Mouse (Mus musculus): ENCODE results near the gene Scg3. TPM values are rescaled to one million over a fixed set of nuclear protein-coding genes. Genes with fewer than 3 reads are reported as not detected.
"Not testable (repeated sequence)": the region's sequence is repeated elsewhere in the genome, so short reads cannot be mapped to it uniquely, and the experiment has no call there.

The Scg3 gene
- polyA plus RNA-seq, 1 experiment from 2014 or later, result 0.07 TPM

DNA sequence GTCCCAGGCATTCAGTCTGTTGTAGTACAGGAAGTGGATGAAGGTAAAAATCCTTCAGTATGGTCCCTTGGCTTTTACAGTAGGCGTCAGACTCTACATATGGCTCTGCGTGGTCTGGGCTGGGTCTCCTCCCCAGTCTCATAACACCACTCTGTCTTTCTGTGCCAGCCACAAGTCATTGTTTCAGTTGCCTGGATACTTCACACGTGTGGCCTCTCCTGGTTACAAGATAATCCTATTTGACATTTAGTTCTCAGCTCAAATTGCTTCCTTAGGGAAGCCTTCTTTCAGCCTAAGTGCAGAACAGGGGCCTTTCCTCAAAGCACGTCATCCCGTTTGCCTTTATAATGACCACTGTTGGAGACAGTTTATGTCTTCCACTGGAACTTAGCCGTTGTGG lies 11.1 kb downstream of the Scg3 start:
- H3K9me3 ChIP-seq (replicated peaks; ENCODE audit: control insufficient read depth, low read length), result no peaks in the 10 kb centered on the region
- ATAC-seq (ENCODE audit: low read depth), result no peak
- no peak overlapping the region for H3K4me2 ChIP-seq (ENCODE audit: low read depth, low read length)
- no peak overlapping the region for H3K27ac ChIP-seq (ENCODE audit: low read length)
- H3K4me1 ChIP-seq (ENCODE audit: control insufficient read depth, low read depth, low read length), result no peaks in the 10 kb centered on the region
- no peaks in the 10 kb centered on the region for H3K36me3 ChIP-seq (ENCODE audit: control insufficient read depth, insufficient read depth)
- no peak overlapping the region for H3K4me3 ChIP-seq (ENCODE audit: low read depth, low read length)
- H3K9ac ChIP-seq (ENCODE audit: low read depth, low read length), result no peak overlapping the region
- H3K27me3 ChIP-seq (ENCODE audit: control insufficient read depth, insufficient read depth, low read depth, low read length), result no peaks in the 10 kb centered on the region
- 62% methylated on average over 6 of the region's 6 CpGs for WGBS (ENCODE audit: insufficient replicate concordance)

DNA sequence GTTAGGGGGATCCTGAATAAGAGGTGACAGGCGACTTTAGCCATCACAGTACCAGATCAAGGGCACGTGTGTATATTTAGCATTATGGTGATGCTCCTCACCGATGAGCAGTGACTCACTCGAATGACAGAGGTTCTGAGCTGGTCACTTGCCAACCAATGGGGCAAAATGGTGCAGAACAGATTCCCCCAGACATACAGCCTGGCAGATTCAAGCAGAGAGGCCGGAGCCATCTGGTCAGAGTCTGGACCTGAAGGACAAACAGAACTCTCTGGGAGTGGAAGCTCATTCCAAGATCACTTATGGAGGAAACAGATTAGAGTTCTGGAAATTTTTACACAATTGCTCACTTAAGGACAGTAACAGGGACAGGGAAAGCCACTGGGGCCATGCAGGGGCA lies 17.2 kb downstream of the Scg3 start:
- Histone ChIP-seq H3K36me3 (ENCODE audit: control insufficient read depth, insufficient read depth) (no peaks in the 10 kb centered on the region), H3K27me3 (ENCODE audit: control insufficient read depth, insufficient read depth, low read depth, low read length) (no peaks in the 10 kb centered on the region), H3K27ac (ENCODE audit: low read length) (no peak overlapping the region), H3K4me2 (ENCODE audit: low read depth, low read length) (no peak overlapping the region), H3K4me1 (ENCODE audit: control insufficient read depth, low read depth, low read length) (no peaks in the 10 kb centered on the region), H3K9me3 (replicated peaks; ENCODE audit: control insufficient read depth, low read length) (no peaks in the 10 kb centered on the region), H3K4me3 (ENCODE audit: low read depth, low read length) (no peak overlapping the region), H3K9ac (ENCODE audit: low read depth, low read length) (no peak overlapping the region)
- WGBS (ENCODE audit: insufficient replicate concordance), result 47% methylated on average over 5 of the region's 5 CpGs
- ATAC-seq (ENCODE audit: low read depth), result no peak

DNA sequence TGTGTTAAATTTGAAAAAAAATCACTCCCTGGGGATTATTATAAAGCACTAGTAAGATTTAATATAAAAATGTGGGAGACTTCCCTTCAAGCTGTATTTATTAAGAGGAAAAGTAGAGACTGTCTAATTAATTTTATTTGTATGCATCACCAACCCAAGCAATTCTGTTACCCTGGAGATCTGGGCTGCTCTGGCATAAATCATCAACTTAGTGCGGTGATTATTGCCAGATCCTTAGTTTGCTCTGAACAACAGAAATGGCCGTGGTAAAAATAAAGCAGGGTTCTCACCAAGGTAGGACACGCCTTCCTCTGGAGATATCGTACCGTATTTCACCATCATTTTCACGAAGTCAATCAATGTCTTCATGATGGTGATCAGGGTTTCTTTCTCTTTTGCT lies 18.5 kb downstream of the Scg3 start:
- ATAC-seq (ENCODE audit: low read depth), result no peak
- WGBS (ENCODE audit: insufficient replicate concordance), result 70% methylated on average over 6 of the region's 6 CpGs
- H3K36me3 ChIP-seq (ENCODE audit: control insufficient read depth, insufficient read depth), result no peaks in the 10 kb centered on the region

DNA sequence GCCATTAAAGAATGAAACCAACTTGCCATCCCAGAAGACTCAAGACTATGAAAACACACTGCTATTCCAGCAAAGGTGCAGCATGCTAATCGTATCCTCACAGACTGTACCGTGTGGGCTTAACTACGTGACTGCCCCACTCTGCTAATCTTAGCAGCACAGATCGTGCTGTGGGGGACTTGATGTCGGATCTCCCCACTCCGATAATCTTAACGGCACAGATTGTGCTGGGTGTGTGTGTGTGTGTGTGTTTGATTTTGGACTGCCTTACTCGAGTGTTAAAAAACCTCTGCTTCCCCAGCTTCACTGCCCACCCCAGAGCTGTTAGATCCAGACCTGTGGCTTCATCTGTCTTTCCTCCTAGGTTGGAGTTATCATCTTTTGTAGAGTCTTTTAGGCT lies 22.9 kb downstream of the Scg3 start:
- no peaks in the 10 kb centered on the region for H3K36me3 ChIP-seq (ENCODE audit: control insufficient read depth, insufficient read depth)
- H3K9me3 ChIP-seq (replicated peaks; ENCODE audit: control insufficient read depth, low read length), result no peaks in the 10 kb centered on the region
- H3K9ac ChIP-seq (ENCODE audit: low read depth, low read length), result no peak overlapping the region
- no peak overlapping the region for H3K4me3 ChIP-seq (ENCODE audit: low read depth, low read length)
- no peak for ATAC-seq (ENCODE audit: low read depth)
- no peak overlapping the region for H3K4me2 ChIP-seq (ENCODE audit: low read depth, low read length)
- no peak overlapping the region for H3K27ac ChIP-seq (ENCODE audit: low read length)
- H3K4me1 ChIP-seq (ENCODE audit: control insufficient read depth, low read depth, low read length), result no peaks in the 10 kb centered on the region
- 58% methylated on average over 8 of the region's 8 CpGs for WGBS (ENCODE audit: insufficient replicate concordance)
- no peaks in the 10 kb centered on the region for H3K27me3 ChIP-seq (ENCODE audit: control insufficient read depth, insufficient read depth, low read depth, low read length)

More for the DNA sequence above, 18.5 kb downstream of the Scg3 start:
- Histone ChIP-seq H3K9me3 (replicated peaks; ENCODE audit: control insufficient read depth, low read length) (no peaks in the 10 kb centered on the region), H3K4me1 (ENCODE audit: control insufficient read depth, low read depth, low read length) (no peaks in the 10 kb centered on the region), H3K27me3 (ENCODE audit: control insufficient read depth, insufficient read depth, low read depth, low read length) (no peaks in the 10 kb centered on the region), H3K9ac (ENCODE audit: low read depth, low read length) (no peak overlapping the region), H3K4me2 (ENCODE audit: low read depth, low read length) (no peak overlapping the region), H3K27ac (ENCODE audit: low read length) (no peak overlapping the region), H3K4me3 (ENCODE audit: low read depth, low read length) (no peak overlapping the region)

DNA sequence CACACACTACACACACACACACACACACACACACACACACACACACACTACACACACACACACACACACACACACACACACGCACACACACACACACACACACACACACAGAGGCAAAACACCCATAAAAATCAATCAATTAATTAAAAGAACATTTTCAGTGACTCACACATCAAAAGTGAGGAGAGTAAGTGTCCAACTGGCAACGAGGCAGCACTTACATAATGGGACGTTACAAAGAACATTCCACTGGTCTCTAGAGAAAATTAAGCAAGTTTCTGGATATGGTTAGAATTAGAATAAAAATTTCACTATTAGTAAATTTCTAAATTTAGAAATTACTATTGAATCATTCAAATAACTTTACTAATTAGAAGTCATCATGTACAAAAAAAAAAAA lies 27.4 kb downstream of the Scg3 start:
- 53% methylated on average over 3 of the region's 3 CpGs for WGBS (ENCODE audit: insufficient replicate concordance)
- not testable (repeated sequence) for ATAC-seq (ENCODE audit: low read depth); H3K27me3 ChIP-seq (ENCODE audit: control insufficient read depth, insufficient read depth, low read depth, low read length); H3K4me3 ChIP-seq (ENCODE audit: low read depth, low read length); H3K27ac ChIP-seq (ENCODE audit: low read length); H3K4me1 ChIP-seq (ENCODE audit: control insufficient read depth, low read depth, low read length); H3K9ac ChIP-seq (ENCODE audit: low read depth, low read length); H3K9me3 ChIP-seq (replicated peaks; ENCODE audit: control insufficient read depth, low read length); H3K36me3 ChIP-seq (ENCODE audit: control insufficient read depth, insufficient read depth); H3K4me2 ChIP-seq (ENCODE audit: low read depth, low read length)

DNA sequence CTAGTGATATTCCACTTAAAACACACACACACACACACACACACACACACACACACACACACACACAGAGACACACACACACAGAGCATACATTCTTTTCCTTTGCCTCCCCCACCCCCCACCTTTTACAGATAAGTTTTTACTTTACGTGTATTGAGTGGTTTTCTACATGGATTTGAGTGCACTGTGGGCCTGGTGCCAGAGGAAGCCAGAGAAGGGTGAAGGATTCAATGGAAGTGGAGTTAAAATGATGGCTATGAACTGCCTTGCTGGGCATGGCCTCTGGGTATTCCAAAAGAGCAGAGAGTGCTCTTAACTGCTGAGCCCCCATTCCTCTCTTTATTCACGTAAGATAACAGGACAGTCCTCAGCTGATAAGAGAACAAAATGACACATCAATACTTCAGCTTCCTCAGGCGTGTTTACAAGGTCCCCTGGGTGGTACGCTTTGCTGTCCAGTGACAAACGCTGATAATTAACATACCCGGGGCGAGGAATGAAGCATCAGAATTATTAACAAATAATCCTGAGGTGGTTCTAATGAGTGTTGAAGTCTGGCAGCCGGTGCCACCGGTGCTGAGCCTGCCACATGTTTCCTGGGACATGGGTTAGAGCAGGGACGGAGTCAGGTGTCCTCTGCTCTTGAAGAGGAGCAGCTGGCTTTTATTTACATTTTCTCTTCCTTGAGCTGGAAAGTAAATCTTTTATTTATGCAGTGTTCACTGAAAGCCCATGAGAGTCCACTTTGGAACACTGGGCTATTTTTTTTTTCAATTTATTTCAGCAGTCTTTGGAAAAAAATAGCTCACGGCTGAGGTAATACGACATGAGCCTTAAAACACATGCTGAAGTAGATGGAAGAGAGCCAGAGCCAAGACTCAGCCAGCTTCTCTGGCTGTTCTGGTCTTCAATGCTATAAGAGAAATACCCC lies 29.6 kb downstream of the Scg3 start:
- Histone ChIP-seq H3K9ac (ENCODE audit: low read depth, low read length) (no peak overlapping the region), H3K9me3 (replicated peaks; ENCODE audit: control insufficient read depth, low read length) (no peaks in the 10 kb centered on the region), H3K4me2 (ENCODE audit: low read depth, low read length) (no peak overlapping the region), H3K27ac (ENCODE audit: low read length) (no peak overlapping the region), H3K27me3 (ENCODE audit: control insufficient read depth, insufficient read depth, low read depth, low read length) (no peaks in the 10 kb centered on the region), H3K36me3 (ENCODE audit: control insufficient read depth, insufficient read depth) (no peaks in the 10 kb centered on the region), H3K4me1 (ENCODE audit: control insufficient read depth, low read depth, low read length) (no peaks in the 10 kb centered on the region), H3K4me3 (ENCODE audit: low read depth, low read length) (no peak overlapping the region)
- ATAC-seq (ENCODE audit: low read depth), result no peak
- 41% methylated on average over 12 of the region's 12 CpGs for WGBS (ENCODE audit: insufficient replicate concordance)

DNA sequence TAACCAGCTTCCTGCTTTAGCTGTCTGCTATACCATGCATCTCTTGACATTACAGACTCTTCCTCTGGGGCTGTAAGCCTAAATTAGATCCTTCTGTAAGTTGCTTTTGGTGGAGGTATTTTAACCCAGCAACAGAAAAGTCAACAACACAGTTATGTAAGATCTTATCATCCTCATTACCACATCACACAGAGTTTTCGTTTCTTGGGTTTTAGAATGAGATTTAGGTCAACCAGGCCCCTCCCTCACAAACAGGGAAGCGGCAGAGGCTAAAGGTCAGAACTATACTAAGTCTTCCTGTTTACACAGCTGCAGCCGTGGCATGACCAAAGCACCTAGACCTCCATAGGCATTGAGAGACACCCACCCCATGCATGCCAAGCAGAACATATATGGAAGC lies 38.5 kb downstream of the Scg3 start:
- Histone ChIP-seq H3K9me3 (replicated peaks; ENCODE audit: control insufficient read depth, low read length) (no peaks in the 10 kb centered on the region), H3K27ac (ENCODE audit: low read length) (no peak overlapping the region), H3K4me1 (ENCODE audit: control insufficient read depth, low read depth, low read length) (no peaks in the 10 kb centered on the region), H3K36me3 (ENCODE audit: control insufficient read depth, insufficient read depth) (no peaks in the 10 kb centered on the region), H3K4me3 (ENCODE audit: low read depth, low read length) (no peak overlapping the region), H3K4me2 (ENCODE audit: low read depth, low read length) (no peak overlapping the region), H3K27me3 (ENCODE audit: control insufficient read depth, insufficient read depth, low read depth, low read length) (no peaks in the 10 kb centered on the region), H3K9ac (ENCODE audit: low read depth, low read length) (no peak overlapping the region)
- WGBS (ENCODE audit: insufficient replicate concordance), result 37% methylated on average over 3 of the region's 3 CpGs
- ATAC-seq (ENCODE audit: low read depth), result peak; percentile 60

DNA sequence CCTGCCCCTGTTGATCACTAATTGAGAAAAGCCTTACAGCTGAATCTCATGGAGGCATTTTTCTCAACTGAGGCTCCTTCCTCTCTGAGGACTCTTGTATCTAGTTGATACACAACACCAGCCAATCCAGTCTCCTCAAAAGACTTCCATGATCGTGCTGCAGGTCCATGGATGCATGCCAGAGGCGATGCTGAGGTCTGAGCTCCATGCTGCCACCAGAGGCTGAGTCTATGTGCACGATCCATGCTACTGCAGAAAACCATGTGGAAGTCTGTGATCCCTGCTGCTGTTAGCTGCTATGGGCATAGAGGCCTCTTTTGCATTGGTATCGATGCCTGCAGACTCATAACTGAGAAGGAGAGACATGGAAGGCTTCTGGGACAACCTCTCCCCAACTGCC lies 49.6 kb downstream of the Scg3 start:
- Histone ChIP-seq H3K9ac (ENCODE audit: low read depth, low read length) (no peak overlapping the region), H3K4me1 (ENCODE audit: control insufficient read depth, low read depth, low read length) (no peaks in the 10 kb centered on the region), H3K9me3 (replicated peaks; ENCODE audit: control insufficient read depth, low read length) (no peaks in the 10 kb centered on the region), H3K27me3 (ENCODE audit: control insufficient read depth, insufficient read depth, low read depth, low read length) (no peaks in the 10 kb centered on the region), H3K36me3 (ENCODE audit: control insufficient read depth, insufficient read depth) (no peaks in the 10 kb centered on the region), H3K4me2 (ENCODE audit: low read depth, low read length) (no peak overlapping the region), H3K27ac (ENCODE audit: low read length) (no peak overlapping the region), H3K4me3 (ENCODE audit: low read depth, low read length) (no peak overlapping the region)
- 61% methylated on average over 4 of the region's 4 CpGs for WGBS (ENCODE audit: insufficient replicate concordance)
- no peak for ATAC-seq (ENCODE audit: low read depth)

DNA sequence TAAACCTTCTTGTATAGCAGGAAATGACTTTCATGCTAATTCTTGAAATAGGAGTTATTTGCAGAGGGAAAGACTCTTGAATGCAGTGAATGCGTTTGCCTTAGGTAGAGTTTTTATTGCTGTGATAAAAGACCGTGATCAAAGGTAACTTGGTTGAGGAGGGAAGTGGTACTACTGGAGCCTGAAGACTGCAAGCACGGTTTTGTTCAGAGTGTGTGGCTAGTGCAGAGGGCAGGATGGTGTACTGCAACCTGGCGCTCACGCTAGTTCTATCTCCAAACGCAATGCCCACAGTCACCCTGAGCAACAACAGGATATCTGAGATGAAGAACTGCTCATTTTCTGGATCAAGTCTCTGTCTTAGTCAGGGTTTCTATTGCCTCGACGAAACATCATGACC lies 50.3 kb downstream of the Scg3 start:
- H3K9me3 ChIP-seq (replicated peaks; ENCODE audit: control insufficient read depth, low read length), result no peaks in the 10 kb centered on the region
- H3K27ac ChIP-seq (ENCODE audit: low read length), result no peak overlapping the region
- H3K4me3 ChIP-seq (ENCODE audit: low read depth, low read length), result no peak overlapping the region
- no peaks in the 10 kb centered on the region for H3K4me1 ChIP-seq (ENCODE audit: control insufficient read depth, low read depth, low read length)
- no peaks in the 10 kb centered on the region for H3K36me3 ChIP-seq (ENCODE audit: control insufficient read depth, insufficient read depth)
- no peak overlapping the region for H3K4me2 ChIP-seq (ENCODE audit: low read depth, low read length)
- H3K27me3 ChIP-seq (ENCODE audit: control insufficient read depth, insufficient read depth, low read depth, low read length), result no peaks in the 10 kb centered on the region
- no peak for ATAC-seq (ENCODE audit: low read depth)
- no peak overlapping the region for H3K9ac ChIP-seq (ENCODE audit: low read depth, low read length)
- 64% methylated on average over 8 of the region's 8 CpGs for WGBS (ENCODE audit: insufficient replicate concordance)
